Mouse (Mus musculus) midbrain, embryonic 16.5 days (tissue): ENCODE results near the gene Yod1. TPM values are rescaled to one million over a fixed set of nuclear protein-coding genes. Genes with fewer than 3 reads are reported as not detected.

Experiments
- ATAC-seq: fragments of 200-750 bp; cut with Nextera tagmentation; 2 replicates; pipeline ENCODE4 v1.8.0; 2017; ENCODE audit warnings: moderate TSS enrichment
- H3K27ac ChIP-seq: fragments of 300-500 bp; sonication (generic); 2 replicates; pipeline ENCODE4 v1.5.1; 2014; ENCODE audit warnings: mild to moderate bottlenecking, low read length, mixed read lengths
- H3K27me3 ChIP-seq: fragments of 300-500 bp; sonication (generic); 2 replicates; pipeline ENCODE4 v1.6.1; 2014; ENCODE audit warnings: low read depth, low read length, mixed read lengths; ENCODE audit not compliant: control insufficient read depth, insufficient read depth
- H3K36me3 ChIP-seq: fragments of 300-500 bp; sonication (generic); 2 replicates; pipeline ENCODE4 v1.6.1; 2014; ENCODE audit warnings: mild to moderate bottlenecking, low read length, moderate library complexity, mixed read lengths; ENCODE audit not compliant: control insufficient read depth, insufficient read depth
- H3K4me1 ChIP-seq: fragments of 300-500 bp; sonication (generic); 2 replicates; pipeline ENCODE4 v1.6.1; 2014; ENCODE audit warnings: mild to moderate bottlenecking, low read length, mixed read lengths; ENCODE audit not compliant: control insufficient read depth, insufficient read depth
- H3K4me2 ChIP-seq: fragments of 300-500 bp; sonication (generic); 2 replicates; pipeline ENCODE4 v1.6.1; 2014; ENCODE audit warnings: mild to moderate bottlenecking, low read length, mixed read lengths
- H3K4me3 ChIP-seq: fragments of 300-500 bp; sonication (generic); 2 replicates; pipeline ENCODE4 v1.5.1; 2014; ENCODE audit warnings: low read depth, mild to moderate bottlenecking, low read length, moderate library complexity, mixed read lengths
- H3K9ac ChIP-seq: fragments of 300-500 bp; sonication (generic); 2 replicates; pipeline ENCODE4 v1.6.1; 2014; ENCODE audit warnings: low read depth, low read length, mixed read lengths
- H3K9me3 ChIP-seq: fragments of 300-500 bp; sonication (generic); replicated peaks from 2 replicates; pipeline ENCODE4 v1.6.1; 2014; ENCODE audit warnings: mild to moderate bottlenecking, low read length, mixed read lengths; ENCODE audit not compliant: control insufficient read depth, poor library complexity, severe bottlenecking
- WGBS: fragments of 180-500 bp; shearing (Covaris S2); extraction: QIAGEN DNeasy Blood & Tissue Kit; methylation state at CpG from one replicate; pipeline ENCODE4 v1.1.7; 2014; 5-methylcytosine and 5-hydroxymethylcytosine counted together
- polyA plus RNA-seq: library from polyadenylated mRNA; unstranded; fragments of >200 nt; fragmentation: Nextera tagmentation; extraction: Ambion mirVana; gene quantifications from 2 replicates; pipeline ENCODE4 v1.2.1, GENCODE M21; 2015

Gene Yod1
- polyA plus RNA-seq = 15.3 and 17.1 TPM in 2 replicates

DNA sequence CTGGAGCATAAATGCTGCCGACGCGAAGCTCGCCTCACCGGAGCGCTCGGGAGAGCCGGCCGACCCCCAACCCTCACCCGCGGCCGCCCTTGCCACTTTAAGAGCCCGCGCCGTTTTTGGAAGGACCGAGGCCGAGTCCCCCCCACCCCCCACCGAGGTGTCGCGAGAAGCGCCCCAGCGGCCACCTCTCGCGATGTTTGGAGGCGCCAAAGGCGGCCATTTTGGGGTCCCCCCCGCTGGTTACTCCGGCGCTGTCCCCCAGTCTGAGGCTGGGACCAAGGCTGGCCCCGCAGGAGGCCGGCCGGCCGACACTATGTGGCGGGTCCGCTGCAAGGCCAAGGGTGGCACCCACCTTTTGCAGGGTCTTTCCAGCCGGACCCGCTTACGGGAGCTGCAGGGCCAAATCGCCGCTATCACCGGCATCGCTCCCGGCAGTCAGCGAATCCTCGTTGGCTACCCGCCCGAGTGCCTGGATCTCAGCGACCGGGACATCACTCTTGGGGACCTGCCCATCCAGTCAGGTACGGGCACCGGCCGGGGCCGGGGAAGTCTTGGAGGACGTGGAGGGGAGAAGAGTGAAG, at the start of gene Yod1:
Gene Yod1, plus strand, starts transcription at position 37 of the 581 bp plus-strand sequence.
- H3K9me3 ChIP-seq = no peaks in the 10 kb centered on the region
- H3K4me2 ChIP-seq = peak within 1 kb of the TSS; percentile 96
- peaks cover 30% of the 10 kb centered on the region for H3K4me1 ChIP-seq
- 0% methylated on average over 54 of the region's 54 CpGs for WGBS
- peak within 1 kb of the TSS; percentile 100 for H3K9ac ChIP-seq
- peaks cover 3% of the 10 kb centered on the region; the same call in 1 of the 2 replicates for H3K36me3 ChIP-seq
- H3K27me3 ChIP-seq = no peaks in the 10 kb centered on the region
- H3K27ac ChIP-seq = peak within 1 kb of the TSS; percentile 87
- peak; percentile 55 for ATAC-seq
- H3K4me3 ChIP-seq = peak within 1 kb of the TSS; percentile 98

DNA sequence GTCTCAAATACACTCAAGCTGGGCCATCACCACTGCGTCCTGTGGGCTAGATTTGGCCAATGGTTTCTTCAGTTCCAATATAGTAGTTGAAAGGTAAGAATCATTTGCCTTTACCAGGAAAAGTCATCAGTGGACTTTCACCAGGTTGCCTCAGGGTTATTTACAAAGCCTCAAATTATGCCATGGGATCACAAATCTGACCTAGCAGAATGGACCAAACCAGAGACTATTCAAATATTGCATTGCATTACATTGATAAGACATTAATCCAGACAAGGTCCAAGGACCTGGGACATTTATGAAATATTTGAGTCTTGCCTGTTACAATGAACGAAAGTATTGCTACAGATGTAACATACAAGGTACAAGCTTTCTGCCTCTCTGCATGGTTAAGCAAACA, 38.6 kb upstream of the Yod1 start:
- H3K9ac ChIP-seq = no peak overlapping the region
- 91% methylated on average over 2 of the region's 2 CpGs for WGBS
- no peaks in the 10 kb centered on the region for H3K9me3 ChIP-seq
- no peak for ATAC-seq
- no peak overlapping the region for H3K27ac ChIP-seq
- H3K4me3 ChIP-seq = no peak overlapping the region
- H3K36me3 ChIP-seq = no peaks in the 10 kb centered on the region
- no peaks in the 10 kb centered on the region for H3K4me1 ChIP-seq
- H3K4me2 ChIP-seq = no peak overlapping the region
- H3K27me3 ChIP-seq = no peaks in the 10 kb centered on the region

DNA sequence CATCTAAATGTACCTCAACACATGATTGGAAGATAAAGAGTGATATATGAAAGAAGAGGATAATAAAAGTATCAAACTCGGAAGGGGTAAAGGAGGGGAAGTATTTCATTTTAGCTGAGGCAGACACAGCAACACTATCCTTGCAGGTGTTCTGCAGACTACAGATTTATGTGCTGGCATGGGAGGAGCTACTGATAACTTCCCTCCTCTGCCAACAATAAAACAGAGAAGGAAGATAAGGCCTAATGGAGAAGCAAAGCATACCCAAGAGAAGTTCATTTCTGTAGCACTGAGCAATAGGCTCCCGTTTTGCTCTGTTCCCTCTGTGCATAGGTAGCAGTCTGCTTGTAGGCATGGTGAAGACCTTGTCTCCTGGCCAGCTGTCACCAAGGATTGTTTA, 36.1 kb upstream of the Yod1 start:
- Histone ChIP-seq H3K9me3 (no peaks in the 10 kb centered on the region), H3K27me3 (no peaks in the 10 kb centered on the region), H3K36me3 (no peaks in the 10 kb centered on the region), H3K9ac (no peak overlapping the region), H3K4me3 (no peak overlapping the region), H3K27ac (no peak overlapping the region), H3K4me1 (no peaks in the 10 kb centered on the region), H3K4me2 (no peak overlapping the region)
- WGBS = 83% methylated on average over 2 of the region's 2 CpGs
- ATAC-seq = no peak

DNA sequence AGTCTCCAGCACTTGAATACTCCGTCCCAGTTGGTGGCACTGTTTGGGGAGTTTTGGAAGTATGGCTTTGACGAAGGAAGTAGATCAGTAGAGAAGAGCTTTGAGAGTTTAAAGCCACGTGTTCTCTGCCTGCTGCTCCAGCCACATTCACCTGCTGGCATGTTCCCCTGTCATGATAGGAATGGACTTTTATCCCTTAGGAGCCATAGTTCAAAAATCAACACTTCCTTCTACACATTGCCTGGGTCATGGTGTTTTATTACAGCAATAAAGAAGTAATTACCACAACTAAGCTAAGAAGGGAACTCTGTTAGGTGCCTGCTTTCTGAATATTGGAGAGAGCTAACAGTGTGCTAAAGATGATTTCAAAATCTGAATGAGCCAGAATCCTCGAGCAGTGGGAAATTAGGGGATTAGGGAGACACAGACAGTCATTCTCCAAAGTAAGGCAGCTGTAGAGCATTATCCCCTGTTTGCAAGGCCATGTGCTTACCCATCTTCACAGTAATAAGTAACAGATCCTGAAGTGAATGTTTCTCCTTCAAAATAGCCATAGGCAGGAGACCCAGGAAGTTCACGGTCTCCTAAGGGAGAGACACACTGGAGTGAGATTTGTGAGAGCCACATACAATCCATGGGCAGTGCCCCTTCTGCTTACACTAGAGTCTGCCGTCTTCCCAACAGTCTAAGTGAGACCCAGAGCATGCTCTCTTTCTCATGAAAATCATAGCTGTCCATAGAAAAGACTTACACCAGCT, 35.3 kb upstream of the Yod1 start:
- H3K9me3 ChIP-seq = no peaks in the 10 kb centered on the region

DNA sequence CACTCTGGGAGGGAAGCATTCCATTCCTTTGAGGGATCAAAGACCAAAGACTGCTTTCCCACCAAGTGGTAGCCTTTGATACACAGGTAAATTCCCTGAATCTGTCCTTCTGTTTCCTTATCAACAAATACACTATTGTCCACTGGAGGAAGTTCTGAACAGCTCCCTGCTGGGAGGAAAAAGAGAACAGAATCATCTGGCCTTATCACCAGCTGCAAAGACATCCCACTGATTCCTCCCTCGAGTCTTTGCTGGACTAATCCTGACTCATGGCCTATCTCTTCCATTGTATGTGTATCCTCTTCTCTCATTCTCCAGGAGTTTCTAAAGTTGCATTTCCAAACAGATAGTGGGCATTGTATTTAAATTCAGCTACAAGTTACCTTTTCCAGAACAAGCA, 33.2 kb upstream of the Yod1 start:
- ATAC-seq = no peak
- H3K36me3 ChIP-seq = 0 out of 2 replicates have a peak, but pooled peaks cover 4% of the 10 kb centered on the region

More for the DNA sequence above, 35.3 kb upstream of the Yod1 start:
- 69% methylated on average over 6 of the region's 6 CpGs for WGBS
- Histone ChIP-seq H3K4me3 (no peak overlapping the region), H3K27ac (no peak overlapping the region), H3K9ac (no peak overlapping the region), H3K36me3 (no peaks in the 10 kb centered on the region), H3K4me1 (no peaks in the 10 kb centered on the region), H3K4me2 (no peak overlapping the region), H3K27me3 (no peaks in the 10 kb centered on the region)
- ATAC-seq = no peak

DNA sequence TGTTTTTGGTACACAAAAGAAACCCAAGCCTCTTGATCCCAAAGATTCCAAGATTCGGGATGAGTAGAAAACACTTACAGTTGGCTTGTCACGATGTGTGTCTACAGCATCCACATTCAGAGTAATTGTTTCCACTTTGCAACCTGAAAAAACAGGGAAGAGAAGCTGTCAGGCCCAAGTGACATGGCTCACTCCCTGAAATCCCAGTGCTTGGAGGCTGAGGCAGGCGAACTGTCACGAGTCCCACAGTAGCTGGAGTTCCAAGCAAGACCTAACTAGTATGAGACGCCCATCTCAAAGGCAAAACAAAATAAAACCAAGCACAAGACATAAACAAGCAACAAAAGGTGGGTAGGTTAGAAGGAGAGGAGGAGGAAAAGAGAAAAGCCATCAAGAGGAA, 18.5 kb upstream of the Yod1 start:
- Histone ChIP-seq H3K36me3 (peaks cover 34% of the 10 kb centered on the region), H3K4me1 (no peaks in the 10 kb centered on the region), H3K9ac (no peak overlapping the region), H3K9me3 (no peaks in the 10 kb centered on the region), H3K4me2 (no peak overlapping the region), H3K27ac (no peak overlapping the region), H3K4me3 (no peak overlapping the region), H3K27me3 (no peaks in the 10 kb centered on the region)
- no peak for ATAC-seq
- 95% methylated on average over 5 of the region's 5 CpGs for WGBS

More for the DNA sequence above, 33.2 kb upstream of the Yod1 start:
- no peak overlapping the region for H3K27ac ChIP-seq
- no peak overlapping the region for H3K9ac ChIP-seq
- H3K4me1 ChIP-seq = no peaks in the 10 kb centered on the region
- 26% methylated on average over 1 of the region's 1 CpGs for WGBS
- H3K4me2 ChIP-seq = no peak overlapping the region
- no peak overlapping the region for H3K4me3 ChIP-seq
- H3K27me3 ChIP-seq = no peaks in the 10 kb centered on the region
- H3K9me3 ChIP-seq = no peaks in the 10 kb centered on the region

DNA sequence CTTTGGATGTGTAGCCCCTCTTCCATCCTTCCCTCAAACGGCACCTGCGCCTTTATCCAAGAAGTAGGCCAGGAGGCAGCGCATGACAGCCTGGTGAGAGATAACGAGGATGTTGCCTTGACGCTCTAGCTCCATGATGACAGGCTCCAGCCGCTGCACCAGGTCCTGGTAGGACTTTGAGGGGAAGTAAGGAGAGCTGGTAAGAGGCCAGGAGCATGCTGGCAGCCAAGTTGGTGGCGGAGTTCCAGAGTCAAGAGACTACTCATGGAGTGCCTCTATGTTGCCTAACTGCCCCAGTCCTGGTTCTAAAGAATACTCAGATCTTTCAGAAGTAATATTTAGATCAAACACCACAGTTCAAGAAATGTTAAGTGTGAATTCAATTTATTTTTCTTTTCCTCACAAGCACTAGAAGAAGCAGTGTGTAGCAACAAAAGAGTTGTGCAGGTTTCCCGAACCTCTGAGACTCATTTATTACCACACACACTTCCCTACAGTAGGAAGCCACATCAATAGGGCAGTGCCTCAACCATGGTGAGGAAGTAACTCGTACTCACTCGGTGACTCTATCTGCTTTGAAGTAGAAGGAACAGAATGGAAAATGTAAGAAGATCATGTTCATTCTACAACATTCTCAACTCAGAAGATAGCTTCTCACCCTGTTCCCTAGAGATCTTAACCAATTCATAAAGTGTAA, 17.0 kb upstream of the Yod1 start:
- Histone ChIP-seq H3K9me3 (no peaks in the 10 kb centered on the region), H3K27me3 (no peaks in the 10 kb centered on the region), H3K4me2 (no peak overlapping the region), H3K4me1 (no peaks in the 10 kb centered on the region), H3K4me3 (no peak overlapping the region), H3K27ac (no peak overlapping the region), H3K36me3 (peaks cover 34% of the 10 kb centered on the region), H3K9ac (no peak overlapping the region)
- no peak for ATAC-seq
- 88% methylated on average over 10 of the region's 10 CpGs for WGBS

DNA sequence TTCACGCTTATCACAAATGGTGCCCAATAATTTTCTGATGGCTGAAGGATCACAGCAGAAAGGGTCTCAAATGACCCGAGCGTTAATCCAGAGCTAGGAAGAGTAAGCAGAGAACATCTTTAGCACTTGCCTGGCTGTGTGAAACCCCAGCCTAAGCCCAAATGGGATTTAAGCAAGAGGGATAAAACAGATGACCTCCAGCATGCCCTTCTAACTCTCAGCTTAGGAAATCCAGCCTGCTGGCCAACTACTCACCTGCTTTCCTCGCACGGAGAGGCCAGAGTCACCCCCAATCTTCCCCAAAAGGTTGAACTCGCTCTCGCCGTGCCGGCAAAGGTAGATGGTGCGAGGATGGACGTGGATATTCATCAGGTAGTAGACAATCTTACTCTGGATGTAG, 15.2 kb upstream of the Yod1 start:
- Histone ChIP-seq H3K4me3 (no peak overlapping the region), H3K27me3 (no peaks in the 10 kb centered on the region), H3K4me1 (no peaks in the 10 kb centered on the region), H3K27ac (no peak overlapping the region), H3K4me2 (no peak overlapping the region), H3K9me3 (no peaks in the 10 kb centered on the region), H3K9ac (no peak overlapping the region), H3K36me3 (peaks cover 40% of the 10 kb centered on the region)
- WGBS = 94% methylated on average over 11 of the region's 11 CpGs
- no peak for ATAC-seq

DNA sequence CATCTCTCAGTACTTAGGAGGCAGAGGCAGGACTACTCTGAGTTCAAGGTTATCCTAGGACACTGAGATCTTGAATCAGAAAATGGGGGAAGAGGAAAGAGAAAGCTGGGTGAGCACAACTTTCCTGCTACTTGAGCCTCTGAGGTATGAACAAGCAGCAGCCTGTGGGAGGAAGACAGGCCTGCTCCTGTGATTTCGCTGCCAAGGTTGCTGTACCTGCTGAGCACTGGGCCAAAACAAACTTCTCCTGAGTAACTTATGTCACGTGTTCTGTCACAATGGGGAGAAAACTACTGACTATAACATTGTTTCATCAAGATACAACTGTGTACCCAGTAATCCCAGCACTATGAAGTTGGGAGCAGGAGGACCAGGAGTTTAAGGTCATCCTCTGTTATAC, 13.5 kb upstream of the Yod1 start:
- H3K9me3 ChIP-seq = no peaks in the 10 kb centered on the region
- H3K36me3 ChIP-seq = peaks cover 43% of the 10 kb centered on the region

More for the DNA sequence above, 13.5 kb upstream of the Yod1 start:
- Histone ChIP-seq H3K27me3 (no peaks in the 10 kb centered on the region), H3K4me3 (no peak overlapping the region), H3K27ac (no peak overlapping the region), H3K4me2 (no peak overlapping the region), H3K4me1 (no peaks in the 10 kb centered on the region), H3K9ac (no peak overlapping the region)
- ATAC-seq = no peak
- WGBS = 74% methylated on average over 2 of the region's 2 CpGs
